Mouse (Mus musculus) megakaryocyte, adult 5-6 weeks (primary cell): ENCODE measurements around the gene Cit. TPM values are rescaled to one million over a fixed set of nuclear protein-coding genes. Genes with fewer than 3 reads are reported as not detected.
A peak's percentile ranks its signal among the peaks of the same experiment; 100 is the strongest.

Experiments
- ATAC-seq: 2 replicates; pipeline ENCODE4 v1.8.0; 2016; ENCODE audit warnings: mild to moderate bottlenecking, inconsistent platforms; ENCODE audit not compliant: poor library complexity, severe bottlenecking
- total RNA-seq, 2 experiments: library from RNA; stranded (forward) in 1 of 2; stranded (reverse) in 1 of 2; fragments of 153-499, 151-499 nt in 1 of 2; fragments of 221-1000, 200-1000 nt in 1 of 2; gene quantifications; 2 replicates each; pipeline versions ENCODE4 v1.2.3 to v1.2.4; 2015 to 2017

The Cit gene
- total RNA-seq, 2 experiments from 2014 or later: 26.8 to 35.0 TPM

- ATAC-seq: no peak
Measured at GRCm38 (mm10) chr5:115850250-115851028, 5.4 kb downstream of the Cit start.

DNA sequence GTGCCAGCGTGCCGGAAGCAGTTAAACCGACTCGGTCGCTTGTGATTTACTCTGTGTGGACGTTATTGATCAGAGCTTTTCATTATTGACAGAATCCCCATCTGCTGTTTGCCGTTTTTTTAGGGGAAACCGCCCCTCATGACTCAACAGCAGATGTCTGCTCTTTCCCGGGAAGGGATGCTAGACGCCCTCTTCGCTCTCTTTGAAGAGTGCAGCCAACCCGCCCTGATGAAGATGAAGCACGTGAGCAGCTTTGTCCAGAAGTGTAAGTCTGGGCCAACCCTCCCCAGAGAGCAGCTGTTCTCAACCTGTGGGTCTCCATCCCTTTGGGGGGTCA is 5.9 kb downstream of the Cit start:
- ATAC-seq: no peak

DNA sequence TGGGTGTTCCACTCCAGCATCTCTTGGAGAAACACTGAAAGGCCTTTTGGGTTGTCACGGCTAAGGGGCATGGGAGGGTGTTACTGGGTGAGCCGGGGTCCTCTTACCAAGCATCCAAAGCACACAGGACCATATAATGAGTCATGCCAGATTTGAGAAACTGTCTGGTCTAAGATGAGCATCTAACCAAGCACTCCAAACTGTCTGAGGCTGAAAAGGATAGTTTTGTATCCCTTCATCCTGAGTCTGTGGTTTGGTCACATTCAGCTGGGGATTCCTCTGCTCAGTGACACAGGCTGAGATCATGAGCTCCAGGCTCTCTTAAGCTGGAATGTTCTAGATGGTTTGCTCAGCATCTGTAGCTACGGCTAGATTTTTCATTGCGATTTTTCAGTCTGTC is 7.4 kb downstream of the Cit start:
- ATAC-seq: no peak

GRCm38 (mm10) chr5:115853691-115854090 is 8.6 kb downstream of the Cit start:
- ATAC-seq: no peak

DNA sequence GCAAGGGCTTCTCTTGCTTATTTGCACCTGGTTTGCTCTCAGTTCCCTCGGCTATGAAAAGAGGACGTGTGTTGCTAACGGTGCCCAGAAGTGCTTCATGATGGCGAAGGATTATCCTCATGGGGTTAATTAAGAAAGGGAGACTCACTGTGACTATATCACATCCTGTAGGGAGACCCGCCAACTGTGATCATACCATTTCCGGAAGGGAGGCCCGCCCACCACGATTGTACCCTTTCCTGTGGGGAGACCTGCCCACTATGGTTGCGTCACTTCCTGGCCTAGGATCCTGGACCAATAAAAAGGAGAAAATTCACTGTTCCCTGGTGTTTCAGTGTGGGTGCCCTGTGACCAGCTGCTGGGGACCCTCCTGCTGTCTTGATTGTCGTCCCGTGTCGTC is 9.3 kb downstream of the Cit start:
- ATAC-seq: peak; percentile 72

GRCm38 (mm10) chr5:115858652-115859051 is 13.6 kb downstream of the Cit start:
- ATAC-seq: no peak

DNA sequence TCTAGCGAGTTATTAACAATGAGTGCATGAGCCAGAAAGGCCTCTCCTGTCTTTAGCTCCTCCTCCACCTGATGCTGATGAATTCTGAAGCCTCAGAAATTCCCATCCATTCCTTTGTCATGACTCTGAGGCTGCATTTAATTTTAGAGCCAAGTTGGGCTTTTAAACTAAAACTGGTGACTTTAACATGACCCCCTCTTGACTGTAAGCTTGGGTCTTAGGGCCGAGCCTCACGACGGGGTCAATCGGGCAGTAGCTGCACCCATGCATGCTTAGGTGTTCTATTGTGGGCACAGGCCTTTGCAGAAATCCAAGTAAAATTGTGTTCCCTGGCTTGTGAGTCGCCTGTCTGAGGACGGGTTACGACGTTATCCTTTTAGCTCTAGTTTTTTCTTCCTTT is 14.4 kb downstream of the Cit start:
- no peak for ATAC-seq

- no peak for ATAC-seq
Measured at GRCm38 (mm10) chr5:115861991-115862390, 16.9 kb downstream of the Cit start.

- ATAC-seq: no peak
Measured at GRCm38 (mm10) chr5:115862439-115862838, 17.4 kb downstream of the Cit start.

DNA sequence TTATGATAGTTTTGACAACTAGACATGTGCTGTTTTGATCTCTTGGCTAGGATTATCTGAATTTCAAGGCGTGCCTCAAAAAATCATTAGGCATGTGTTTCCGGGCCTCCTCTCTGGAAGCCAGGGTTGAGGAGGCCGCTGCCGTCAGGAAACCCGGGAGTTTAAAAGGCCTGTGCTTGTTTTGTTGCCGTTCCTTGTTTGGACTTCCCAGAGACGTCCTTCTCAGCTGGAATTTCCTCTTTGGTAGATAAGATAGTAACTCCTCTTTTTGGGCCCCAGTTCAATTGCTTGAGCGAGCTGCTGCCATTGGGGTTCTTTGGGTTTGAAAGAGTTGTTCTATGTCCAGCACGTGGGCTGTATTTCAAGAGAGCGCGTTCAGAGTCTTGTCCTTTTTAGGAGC is 21.2 kb downstream of the Cit start:
- no peak for ATAC-seq

DNA sequence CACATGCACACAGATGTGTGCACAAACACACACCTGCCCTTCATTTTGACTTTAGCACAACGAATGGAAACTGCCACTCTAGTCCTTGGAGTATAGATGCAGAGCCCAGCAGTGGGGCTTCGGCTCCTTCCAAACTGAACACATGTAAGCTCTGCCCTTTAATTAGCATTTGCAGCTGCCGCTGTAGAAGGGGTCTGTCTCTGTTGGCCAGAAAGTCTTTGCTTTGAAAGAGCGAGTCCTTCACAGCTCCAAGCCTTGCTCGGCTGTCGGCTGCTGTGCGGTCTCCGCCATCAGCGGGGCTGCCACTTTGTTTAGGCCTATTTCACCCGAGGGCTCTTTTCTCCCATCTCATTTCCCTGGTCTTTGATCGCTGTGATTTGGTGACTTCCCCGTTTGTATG is 23.5 kb downstream of the Cit start:
- no peak for ATAC-seq

DNA sequence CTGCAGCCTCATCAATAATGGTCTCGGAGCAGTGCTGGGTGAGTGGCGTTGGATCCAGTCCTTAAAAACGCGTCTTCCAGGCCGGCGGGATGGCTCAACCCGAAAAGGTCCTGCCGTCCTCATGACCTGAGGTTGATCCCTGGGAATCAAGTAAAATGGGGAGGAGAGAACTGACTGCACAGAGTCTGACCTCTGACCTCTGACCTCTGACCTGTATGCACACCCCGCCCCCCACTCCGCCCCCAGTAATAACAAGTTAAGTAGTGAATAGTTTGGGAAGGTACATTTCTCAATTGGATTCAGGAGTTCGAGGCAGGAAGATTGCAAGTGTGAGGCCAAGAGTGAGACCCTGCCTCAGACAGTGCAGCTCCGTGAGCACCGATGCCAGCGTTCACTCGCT is 24.1 kb downstream of the Cit start:
- ATAC-seq: no peak

DNA sequence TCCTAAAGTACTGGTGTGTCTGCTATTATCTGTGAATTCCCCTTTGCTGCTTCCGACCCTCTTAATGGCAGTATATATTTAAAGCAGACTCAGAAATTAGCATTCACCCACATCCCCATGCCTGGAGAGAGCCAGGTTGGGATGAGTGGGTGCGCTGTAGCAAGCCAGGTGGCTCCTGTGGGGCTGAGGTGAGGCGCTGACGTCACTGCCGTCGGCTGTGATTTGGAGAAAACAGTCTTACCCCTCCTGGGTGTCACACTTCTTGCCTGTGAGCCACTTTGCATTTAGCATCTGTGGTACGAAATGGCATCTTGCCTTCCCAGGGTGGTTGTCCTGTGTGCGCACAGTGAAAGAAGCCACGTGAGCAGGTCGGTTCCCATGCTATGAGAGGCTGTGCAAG is 26.1 kb downstream of the Cit start:
- no peak for ATAC-seq

DNA sequence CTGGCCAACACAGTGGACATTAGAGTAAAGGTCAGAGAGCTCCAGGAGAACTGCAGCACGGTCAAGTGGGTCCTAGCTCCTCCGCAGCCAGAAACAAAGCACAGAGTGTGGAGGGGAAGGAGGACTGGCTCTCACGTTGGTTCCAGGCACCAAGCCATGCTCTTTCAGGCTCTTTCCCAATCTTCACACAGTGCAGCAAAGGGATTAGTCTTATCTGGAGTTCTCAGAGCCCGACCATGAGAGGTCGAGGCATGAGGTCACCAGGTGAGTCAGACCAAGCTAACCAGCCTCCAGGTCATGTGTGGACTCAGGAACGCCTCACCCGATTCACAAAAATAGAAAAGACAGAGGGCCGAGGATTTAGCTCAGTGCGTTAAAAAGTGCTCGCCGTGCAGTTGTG is 27.0 kb downstream of the Cit start:
- no peak for ATAC-seq

DNA sequence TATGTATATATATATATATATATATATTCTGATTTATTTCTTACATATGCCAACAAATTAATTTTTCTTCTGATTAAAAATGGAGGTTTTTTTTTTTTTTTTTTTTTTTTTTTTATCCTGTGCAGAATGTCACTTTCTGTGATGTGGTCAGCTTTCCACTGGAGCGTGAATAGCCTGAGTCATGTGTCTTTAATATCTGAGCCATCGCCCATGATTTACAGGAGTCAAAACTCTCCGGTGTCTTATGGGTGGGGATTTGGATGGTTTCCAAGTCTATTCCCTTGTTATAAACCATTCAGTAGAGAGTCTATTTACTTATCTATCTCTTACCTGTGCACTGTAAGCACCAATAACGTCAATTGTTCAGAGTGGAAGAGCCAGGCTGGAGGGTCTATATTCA is 27.9 kb downstream of the Cit start:
- ATAC-seq: no peak

- ATAC-seq: no peak
Measured at GRCm38 (mm10) chr5:115877425-115877824, 32.3 kb downstream of the Cit start.

DNA sequence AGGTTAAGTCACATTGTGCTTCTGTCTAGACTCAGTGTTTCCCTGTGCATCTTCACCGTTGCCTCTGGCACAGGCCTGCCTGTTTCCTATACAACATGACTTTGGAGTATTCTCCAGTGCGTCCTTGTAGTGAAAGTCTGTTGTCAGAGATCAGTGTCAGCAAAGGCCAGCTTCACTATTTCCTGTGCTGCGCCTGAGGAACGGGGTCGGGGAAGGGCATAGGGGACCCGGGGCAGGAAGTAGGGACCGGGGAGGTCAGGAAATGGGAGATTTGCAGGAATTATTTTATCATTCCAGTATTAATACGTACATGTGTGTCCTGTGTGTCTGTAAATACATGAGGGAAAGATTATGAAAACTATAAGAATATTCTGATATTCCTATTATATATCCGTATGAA is 37.1 kb downstream of the Cit start:
- no peak for ATAC-seq

DNA sequence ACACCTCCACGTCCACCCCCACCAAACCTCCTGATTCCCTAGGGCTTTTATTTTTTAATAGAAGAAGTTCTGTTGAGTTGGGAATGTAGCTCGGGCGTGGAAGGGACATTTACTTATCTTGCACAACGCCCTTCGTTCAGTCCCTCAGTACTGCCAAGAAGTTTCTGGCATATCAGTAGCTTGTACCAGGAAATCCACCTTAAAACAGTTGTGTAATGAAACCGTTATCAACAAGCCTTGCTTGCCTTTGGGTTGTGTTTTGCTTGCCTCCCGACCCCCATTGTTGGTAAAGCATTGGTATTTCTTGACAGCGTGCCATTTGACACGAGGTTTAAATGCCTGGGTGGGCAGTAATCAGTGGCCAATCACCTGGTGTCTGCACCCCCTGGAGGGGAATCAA is 39.4 kb downstream of the Cit start:
- no peak for ATAC-seq

- no peak for ATAC-seq
Measured at GRCm38 (mm10) chr5:115893772-115894171, 48.7 kb downstream of the Cit start.

DNA sequence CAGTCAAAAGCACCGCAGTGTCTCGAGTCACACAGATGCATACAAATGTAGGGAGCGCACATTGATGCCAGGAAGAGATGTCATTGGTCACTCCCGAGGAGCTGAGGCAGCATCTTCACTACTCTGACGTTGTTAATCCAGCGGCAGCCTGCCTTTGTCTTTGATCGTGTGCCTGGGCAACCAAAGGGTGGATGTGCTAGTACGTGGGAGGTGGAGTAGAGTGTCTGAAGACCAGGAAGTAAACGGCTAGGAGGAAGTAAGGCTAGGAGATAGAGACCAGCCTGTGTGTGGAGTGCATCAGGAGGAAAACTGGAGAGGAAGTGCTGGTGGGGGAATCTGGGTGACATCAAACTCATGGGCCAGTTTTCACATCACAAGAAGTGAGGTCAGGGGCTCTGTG is 52.0 kb downstream of the Cit start:
- ATAC-seq: no peak

GRCm38 (mm10) chr5:115907037-115908009 is 62.2 kb downstream of the Cit start:
- ATAC-seq: no peak

GRCm38 (mm10) chr5:115908251-115908650 is 63.2 kb downstream of the Cit start:
- no peak for ATAC-seq
